Mouse (Mus musculus) c-Kit-positive CD71-negative TER-119-negative erythroid progenitor cells, embryonic 14.5 days (primary cell): ENCODE results near the gene Itpr2.

Experiments used
- DNase-seq: peaks from one replicate; pipeline ENCODE4 v3.0.0-alpha.2; 2013; ENCODE audit warnings: low read depth

Itpr2 gene

DNA sequence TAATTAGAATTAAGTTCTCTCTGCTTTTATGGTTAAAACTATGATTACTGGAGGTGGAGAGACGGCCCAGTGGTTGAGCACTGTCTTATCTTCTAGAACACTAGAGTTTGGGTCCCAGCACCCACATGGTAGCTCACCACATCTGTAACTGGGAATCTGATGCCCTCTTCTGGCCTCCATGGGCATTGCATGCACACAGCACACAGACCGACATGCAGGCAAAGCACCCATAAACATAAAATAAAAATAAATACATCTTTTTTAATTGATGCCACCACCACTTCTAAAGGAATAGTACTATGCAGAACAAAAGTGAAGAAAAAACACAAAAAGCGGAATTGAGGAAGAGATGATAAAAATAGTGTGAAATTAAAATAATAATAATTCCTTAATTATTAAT is 243.8 kb downstream of the Itpr2 start:
- no peak for DNase-seq

- DNase-seq, result peak; percentile 32
These were observed 244.9 kb downstream of the Itpr2 start for GRCm38 (mm10) chr6:146256947-146257670.

DNA sequence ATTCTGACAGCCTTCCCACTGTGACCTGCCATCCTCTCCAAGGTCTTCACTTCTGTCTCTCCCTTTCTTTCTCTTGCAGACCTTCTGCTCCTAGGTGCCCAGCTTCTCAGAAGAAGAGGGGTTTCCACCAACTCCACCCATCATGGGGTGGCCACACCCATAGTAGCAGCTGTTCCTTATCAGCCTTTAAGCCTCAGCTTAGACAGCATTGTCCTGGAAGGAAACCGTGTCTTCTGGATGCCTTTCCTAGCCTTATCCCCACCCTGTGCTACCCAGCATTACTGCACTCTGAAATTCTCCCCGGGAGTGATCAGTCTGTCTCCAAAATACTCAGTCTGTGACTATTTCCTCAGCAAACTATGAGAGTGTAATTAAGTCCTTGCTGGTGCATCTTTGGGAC is 245.6 kb downstream of the Itpr2 start:
- DNase-seq, result no peak

- DNase-seq, result no peak
These were observed 246.4 kb downstream of the Itpr2 start for GRCm38 (mm10) chr6:146255656-146256055.

- DNase-seq, result no peak
These were observed 247.1 kb downstream of the Itpr2 start for GRCm38 (mm10) chr6:146254931-146255330.

- DNase-seq, result no peak
These were observed 247.7 kb downstream of the Itpr2 start for GRCm38 (mm10) chr6:146254216-146254820.

- no peak for DNase-seq
These were observed 252.9 kb downstream of the Itpr2 start for GRCm38 (mm10) chr6:146249096-146249495.

GRCm38 (mm10) chr6:146248341-146248740 is 253.7 kb downstream of the Itpr2 start:
- DNase-seq, result no peak

- no peak for DNase-seq
These were observed 254.1 kb downstream of the Itpr2 start for GRCm38 (mm10) chr6:146247906-146248305.

GRCm38 (mm10) chr6:146246368-146246767 is 255.7 kb downstream of the Itpr2 start:
- no peak for DNase-seq

DNA sequence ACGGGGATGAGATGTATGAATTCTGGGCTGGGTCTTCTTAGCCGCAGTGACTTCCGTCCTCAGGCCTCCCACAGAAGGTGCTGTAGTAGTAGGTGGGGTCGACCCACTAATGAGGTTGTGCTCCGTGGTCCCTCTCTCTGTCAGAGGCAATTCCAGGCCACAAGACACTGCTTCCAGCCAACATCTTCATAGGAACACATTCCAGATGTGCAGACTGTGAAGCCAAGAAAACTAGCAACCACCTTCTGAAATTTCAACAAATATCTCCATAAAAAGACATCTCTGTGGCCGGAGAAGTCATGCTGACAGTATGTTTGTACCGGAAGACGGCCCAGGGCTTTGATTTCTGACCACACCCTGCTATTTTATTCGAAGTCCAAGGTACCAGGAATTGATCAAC is 256.1 kb downstream of the Itpr2 start:
- no peak for DNase-seq

DNA sequence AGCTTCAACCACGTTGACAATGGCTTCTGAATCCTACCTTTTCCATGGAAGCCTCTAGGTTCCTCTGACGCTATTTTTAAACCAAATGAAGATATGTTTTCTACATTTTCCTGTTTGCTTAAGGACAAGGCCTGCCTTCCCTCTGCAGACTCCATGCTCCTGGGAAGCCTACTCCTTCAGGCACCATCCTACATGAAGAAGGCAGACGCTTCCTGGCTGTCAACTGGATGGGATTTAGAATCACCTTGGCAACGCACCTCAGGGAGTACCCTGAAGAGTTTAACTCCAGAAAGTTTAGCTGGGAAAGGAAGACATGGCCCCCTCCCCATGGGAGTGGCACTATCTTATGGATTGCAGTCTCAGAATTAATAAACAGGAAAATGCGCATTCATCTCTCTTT is 259.0 kb downstream of the Itpr2 start:
- DNase-seq, result no peak

- DNase-seq, result no peak
These were observed 260.7 kb downstream of the Itpr2 start for GRCm38 (mm10) chr6:146241336-146241735.

DNA sequence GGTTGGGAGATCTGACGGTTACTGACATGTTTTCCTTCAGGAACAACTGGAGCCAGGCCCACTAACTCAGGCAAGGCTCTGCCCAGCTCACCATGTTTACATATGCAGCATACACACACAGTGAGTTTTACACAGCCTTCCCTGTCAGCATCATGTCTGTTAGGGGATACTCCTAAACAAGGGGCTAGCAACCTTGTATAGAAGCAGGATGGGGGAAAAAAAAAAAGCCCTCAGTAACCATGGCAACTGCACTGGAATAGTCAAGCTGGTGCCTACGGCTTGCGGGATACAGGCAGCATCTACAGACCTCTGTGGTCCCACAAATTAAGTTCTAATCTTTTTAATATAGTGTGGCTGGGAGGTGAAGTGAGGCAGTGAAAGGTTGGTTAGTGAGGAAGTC is 266.9 kb downstream of the Itpr2 start:
- no peak for DNase-seq

- DNase-seq, result no peak
These were observed 267.6 kb downstream of the Itpr2 start for GRCm38 (mm10) chr6:146234417-146234816.

DNA sequence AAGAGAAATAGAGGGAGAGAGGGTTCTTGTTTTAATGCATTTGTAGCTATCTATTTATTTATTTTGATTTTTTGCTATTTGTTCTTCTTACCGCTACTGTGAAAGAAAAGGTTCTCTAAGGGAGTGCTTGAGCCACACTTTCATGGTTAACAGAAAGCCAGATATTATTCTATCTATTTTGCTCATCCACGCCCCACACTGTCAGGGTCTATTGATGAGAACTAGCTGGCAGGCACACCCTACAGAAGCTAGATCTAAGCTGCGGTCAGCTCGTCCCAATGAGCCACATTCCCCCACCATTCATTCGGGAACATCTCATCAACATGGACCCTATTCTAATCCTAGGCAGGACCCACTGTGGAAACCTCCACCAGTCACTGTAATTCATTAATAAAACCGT is 271.1 kb downstream of the Itpr2 start:
- DNase-seq, result no peak

DNA sequence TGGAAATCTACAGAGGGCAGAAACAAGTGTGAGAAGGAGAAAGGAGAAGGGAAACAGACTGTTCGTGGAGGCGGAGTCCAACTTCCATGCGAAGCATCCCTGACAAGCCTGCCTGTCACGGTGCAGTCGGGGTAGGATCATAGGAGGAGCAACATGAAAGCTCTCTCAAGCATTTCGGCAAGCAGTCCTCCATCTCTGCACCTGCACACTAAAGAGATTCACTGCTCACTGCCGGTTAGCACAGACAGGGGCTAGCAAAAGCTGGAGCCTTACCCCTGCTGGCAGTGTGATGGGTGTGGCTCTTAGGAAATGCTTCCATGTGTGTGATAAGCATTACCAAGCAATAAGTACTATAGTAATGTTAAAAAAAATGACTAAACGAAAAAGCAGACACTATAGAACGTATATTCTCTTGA is 271.6 kb downstream of the Itpr2 start:
- no peak for DNase-seq

GRCm38 (mm10) chr6:146229967-146230366 is 272.1 kb downstream of the Itpr2 start:
- no peak for DNase-seq

DNA sequence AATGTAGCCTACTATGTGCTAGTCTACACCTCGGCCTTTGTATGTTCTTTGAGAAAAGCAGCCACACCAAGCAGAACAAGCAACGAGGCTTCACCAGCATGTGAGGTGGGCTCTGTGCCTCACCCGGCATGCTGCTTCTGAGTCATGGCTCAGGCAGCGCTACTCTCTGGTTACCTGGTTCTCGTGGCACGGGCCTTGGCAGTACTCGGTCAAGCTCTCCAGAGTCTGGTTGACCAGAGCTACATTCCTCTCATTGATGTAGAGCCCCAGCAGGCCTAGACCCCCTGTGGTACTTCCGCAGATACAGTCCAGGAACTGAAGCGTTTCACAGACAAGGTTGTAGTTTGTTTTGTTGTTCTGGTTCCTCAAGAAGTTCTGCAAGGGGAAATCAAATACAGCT is 272.5 kb downstream of the Itpr2 start:
- DNase-seq, result no peak

DNA sequence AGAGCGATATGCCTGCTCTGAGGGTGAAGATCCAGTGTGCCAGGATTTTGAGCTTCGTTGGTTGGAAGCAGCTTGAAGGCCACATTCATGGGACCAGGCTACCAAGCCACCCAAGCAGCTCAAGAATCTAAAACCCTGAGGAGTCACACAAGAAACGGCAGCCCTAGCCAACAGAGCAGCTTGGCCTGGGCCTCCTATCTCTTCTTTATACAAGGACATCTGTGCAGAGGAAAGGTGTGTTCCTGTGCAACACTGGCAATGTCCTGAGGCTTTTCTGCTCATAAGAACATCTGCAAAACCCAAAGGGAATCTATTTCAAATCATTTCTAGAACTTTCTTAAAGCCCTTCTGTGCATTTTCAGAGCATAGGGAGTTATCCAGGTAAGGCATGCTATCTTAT is 274.0 kb downstream of the Itpr2 start:
- no peak for DNase-seq

DNA sequence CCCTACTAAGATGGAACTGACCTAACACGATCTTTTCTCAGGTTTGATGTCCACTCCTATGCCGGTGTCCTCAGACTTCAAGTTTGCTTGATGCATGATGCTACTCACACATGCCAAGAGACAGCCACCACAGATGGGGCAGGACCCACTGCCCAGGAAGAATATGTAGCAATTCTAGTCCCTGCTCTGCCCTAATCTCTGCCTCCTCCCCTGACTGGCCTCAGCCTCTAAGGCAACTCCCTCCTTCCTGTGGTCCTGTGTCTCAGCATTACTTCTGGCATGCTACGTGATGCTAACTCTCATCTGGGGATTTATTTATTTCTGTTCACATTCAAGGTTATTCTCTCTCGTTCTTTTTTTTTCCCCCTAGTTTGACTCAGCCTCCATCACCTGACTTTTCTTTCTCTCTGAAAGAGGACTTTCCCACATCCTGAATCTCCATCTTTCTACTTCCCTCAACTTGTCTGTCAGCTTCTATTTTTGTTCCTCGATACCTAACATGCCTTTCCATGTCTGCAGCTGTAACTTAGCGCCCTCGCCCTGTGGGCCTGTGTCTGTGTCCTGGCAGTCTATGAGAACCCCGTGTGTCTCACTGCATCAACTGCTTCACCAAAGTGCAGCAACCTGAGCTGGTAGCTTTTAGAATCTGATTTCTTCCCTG is 279.5 kb downstream of the Itpr2 start:
- DNase-seq, result no peak

DNA sequence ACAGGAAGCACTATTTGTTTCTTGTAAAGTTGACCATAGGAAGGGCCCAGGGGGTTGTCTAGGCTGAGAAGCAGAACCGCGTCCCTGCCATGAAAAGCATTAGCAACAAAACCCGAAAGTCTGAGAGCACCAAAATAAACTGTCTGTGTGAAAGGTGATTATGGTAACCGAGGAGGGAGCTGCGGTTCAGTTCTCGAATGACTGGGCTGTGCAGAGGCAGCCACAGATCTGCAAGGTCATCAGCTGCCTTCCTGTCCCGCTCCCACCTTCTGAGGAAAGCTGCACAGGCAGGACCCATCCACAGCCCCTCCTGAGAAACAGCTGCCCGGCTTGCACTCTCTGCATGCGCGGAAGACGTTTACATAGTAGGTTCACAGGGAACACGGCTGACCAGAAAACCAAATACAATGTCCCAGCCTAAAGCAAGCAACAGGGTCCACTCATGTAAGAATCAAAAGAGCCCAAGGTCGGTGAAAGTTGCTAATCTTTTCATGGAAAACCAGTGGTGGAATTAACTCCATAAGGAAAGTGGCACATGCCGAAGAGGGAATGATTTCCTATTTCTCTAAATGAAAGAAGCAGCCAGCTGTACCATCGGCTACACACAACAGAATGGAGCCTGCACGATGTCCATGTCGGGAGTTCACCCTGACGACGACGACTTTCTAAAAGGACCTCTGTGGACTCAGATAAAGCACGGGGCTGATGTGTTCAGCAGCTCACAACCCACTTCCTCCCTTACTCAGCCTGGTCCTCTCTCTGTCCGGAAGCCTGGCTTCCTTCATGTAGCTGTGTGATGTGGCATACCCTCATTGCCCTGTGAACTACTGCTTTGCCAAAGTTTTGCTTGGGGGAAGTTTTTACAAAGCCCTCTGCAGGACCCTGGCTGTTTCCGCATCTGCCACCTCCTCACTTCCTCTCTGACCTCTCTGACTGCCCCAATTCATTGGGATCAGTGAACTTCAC is 280.4 kb downstream of the Itpr2 start:
- DNase-seq, result peak; percentile 50
